Mouse (Mus musculus): ENCODE measurements around the gene Mettl21e.
"Not testable (repeated sequence)": the region's sequence is repeated elsewhere in the genome, so short reads cannot be mapped to it uniquely, and the experiment has no call there.

- not testable (repeated sequence) for TF ChIP-seq CTCF (conservative IDR thresholded peaks at IDR 0.05; ENCODE audit: insufficient read depth, insufficient read length, low read depth, low read length); POLR2A (IDR thresholded peaks at IDR 0.05; ENCODE audit: low read depth, low read length)
Measured at GRCm38 (mm10) chr1:44240440-44240839, 21.7 kb upstream of the Mettl21e start.

All from kidney, adult 2 months (tissue).